Mouse (Mus musculus): ENCODE data around the gene Zbtb44. TPM values are rescaled to one million over a fixed set of nuclear protein-coding genes. Genes with fewer than 3 reads are reported as not detected.

The Zbtb44 gene
- total RNA-seq, 1 experiment: 33.7 TPM

DNA sequence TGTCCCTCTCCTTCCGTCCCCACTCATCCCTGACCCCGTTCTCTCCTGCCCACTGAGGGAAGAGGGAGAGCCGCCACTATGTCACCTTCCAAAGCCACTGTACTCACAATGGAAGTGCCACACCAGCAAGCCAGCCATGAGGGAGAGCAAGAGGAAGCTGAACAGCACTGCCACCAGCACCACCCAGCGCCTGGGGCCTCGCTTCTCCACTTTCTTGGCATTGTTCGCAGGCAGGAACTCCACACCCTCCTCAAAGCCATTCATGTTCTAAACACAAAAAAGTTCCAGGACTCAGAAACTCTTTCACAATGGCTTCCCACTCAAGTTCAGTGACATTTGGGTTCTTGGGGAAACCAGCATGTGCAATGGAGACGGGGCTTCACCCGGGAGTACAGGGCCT lies 78.0 kb downstream of the Zbtb44 start:
- no peak overlapping the region; the same call in 1 of the 2 replicates for H3K9ac ChIP-seq (ENCODE audit: insufficient read depth, low read depth, low read length, poor library complexity, severe bottlenecking)
- in situ Hi-C loops (cut with MboI; ENCODE audit: low sequenced_read_pairs in 2 of 2, unreplicated experiment in 2 of 2): no loop called here
- H3K4me3 ChIP-seq (ENCODE audit: insufficient read depth in 1 of 2, low read depth in 1 of 2, low read length in 2 of 2, poor library complexity in 1 of 2, severe bottlenecking in 1 of 2): no peak overlapping the region
- no peaks in the 10 kb centered on the region for H3K9me3 ChIP-seq (ENCODE audit: control insufficient read depth, insufficient read depth, low read depth, low read length)
- no peak for DNase-seq (ENCODE audit: low read depth, low spot score)
- H3K4me1 ChIP-seq (ENCODE audit: control insufficient read depth in 2 of 2, insufficient read depth in 2 of 2, low read length in 2 of 2, poor library complexity in 1 of 2): peaks cover 0 to 9% of the 10 kb centered on the region in 2 experiments; a peak in 2 of 4 replicates
- no peak overlapping the region for H3K27ac ChIP-seq (ENCODE audit: insufficient read depth, low read depth, low read length, poor library complexity, severe bottlenecking)
- peaks cover 12% of the 10 kb centered on the region; the same call in 1 of the 2 replicates for H3K36me3 ChIP-seq (ENCODE audit: control insufficient read depth, insufficient read depth, low read length, poor library complexity, severe bottlenecking)
- TF ChIP-seq MAFK (IDR thresholded peaks at IDR 0.05; ENCODE audit: insufficient read depth, low read depth, low read length) (no peak), ZNF384 (IDR thresholded peaks at IDR 0.05; ENCODE audit: low read depth, low read length) (no peak), CHD2 (IDR thresholded peaks at IDR 0.05; ENCODE audit: low read depth, low read length) (no peak), HCFC1 (IDR thresholded peaks at IDR 0.05; ENCODE audit: borderline replicate concordance, insufficient read depth, low read length) (no peak), ZC3H11A (IDR thresholded peaks at IDR 0.05; ENCODE audit: borderline replicate concordance, low read depth, low read length) (no peak)

DNA sequence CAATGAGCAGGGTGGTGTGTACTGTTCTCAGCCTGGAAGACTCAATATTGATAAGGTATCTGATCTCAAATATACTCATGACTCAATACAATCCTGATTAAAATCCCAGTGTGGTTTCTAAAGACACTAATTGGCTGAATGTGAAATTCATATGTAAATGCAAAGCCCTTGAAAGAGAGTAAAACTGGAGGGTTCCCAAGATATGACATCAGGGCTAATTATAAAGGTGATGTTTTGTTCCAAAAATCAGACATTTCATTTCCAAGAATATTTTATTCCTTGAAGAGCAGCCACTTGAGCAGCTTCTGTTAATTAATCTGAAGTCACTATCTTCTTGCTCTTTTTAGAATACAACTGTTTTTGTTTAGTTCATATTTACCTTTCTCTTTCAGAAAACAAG lies 85.1 kb downstream of the Zbtb44 start:
- no peak for TF ChIP-seq MAFK (IDR thresholded peaks at IDR 0.05; ENCODE audit: insufficient read depth, low read depth, low read length)
- TF ChIP-seq HCFC1 (IDR thresholded peaks at IDR 0.05; ENCODE audit: borderline replicate concordance, insufficient read depth, low read length): no peak
- TF ChIP-seq CHD2 (IDR thresholded peaks at IDR 0.05; ENCODE audit: low read depth, low read length): no peak
- no peak for TF ChIP-seq ZNF384 (IDR thresholded peaks at IDR 0.05; ENCODE audit: low read depth, low read length)
- TF ChIP-seq ZC3H11A (IDR thresholded peaks at IDR 0.05; ENCODE audit: borderline replicate concordance, low read depth, low read length): no peak
- in situ Hi-C loops (cut with MboI; ENCODE audit: low sequenced_read_pairs in 2 of 2, unreplicated experiment in 2 of 2): no loop called here
- DNase-seq (ENCODE audit: low read depth, low spot score): no peak
- Histone ChIP-seq H3K36me3 (ENCODE audit: control insufficient read depth, insufficient read depth, low read length, poor library complexity, severe bottlenecking) (peaks cover 2% of the 10 kb centered on the region; the same call in 1 of the 2 replicates), H3K9ac (ENCODE audit: insufficient read depth, low read depth, low read length, poor library complexity, severe bottlenecking) (no peak overlapping the region), H3K4me1 (ENCODE audit: control insufficient read depth in 2 of 2, insufficient read depth in 2 of 2, low read length in 2 of 2, poor library complexity in 1 of 2) (peaks cover 8 to 17% of the 10 kb centered on the region in 2 experiments), H3K27ac (ENCODE audit: insufficient read depth, low read depth, low read length, poor library complexity, severe bottlenecking) (no peak overlapping the region), H3K9me3 (ENCODE audit: control insufficient read depth, insufficient read depth, low read depth, low read length) (no peaks in the 10 kb centered on the region), H3K4me3 (ENCODE audit: insufficient read depth in 1 of 2, low read depth in 1 of 2, low read length in 2 of 2, poor library complexity in 1 of 2, severe bottlenecking in 1 of 2) (no peak overlapping the region)

DNA sequence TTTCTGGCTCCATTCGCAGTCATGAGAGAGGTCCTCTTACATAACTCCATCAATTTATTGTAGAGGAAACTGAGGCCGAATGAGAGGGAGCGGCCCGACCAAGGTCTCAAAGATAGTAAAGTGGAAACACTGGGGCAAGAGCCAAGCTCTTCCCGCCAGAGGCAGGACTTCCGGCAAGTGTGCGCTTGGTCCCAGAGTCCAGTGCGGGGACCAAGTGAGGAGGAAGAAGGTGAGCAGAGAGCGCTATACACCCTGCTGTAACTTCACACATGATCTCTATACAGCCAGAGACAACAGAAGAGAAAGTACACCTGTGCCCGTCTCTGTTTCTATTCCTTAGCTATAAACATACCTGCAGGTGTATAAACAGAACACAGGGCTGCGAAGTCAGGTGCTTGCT lies 86.6 kb downstream of the Zbtb44 start:
- peaks cover 8 to 28% of the 10 kb centered on the region in 2 experiments for H3K4me1 ChIP-seq (ENCODE audit: control insufficient read depth in 2 of 2, insufficient read depth in 2 of 2, low read length in 2 of 2, poor library complexity in 1 of 2)
- TF ChIP-seq HCFC1 (IDR thresholded peaks at IDR 0.05; ENCODE audit: borderline replicate concordance, insufficient read depth, low read length) (no peak), ZNF384 (IDR thresholded peaks at IDR 0.05; ENCODE audit: low read depth, low read length) (no peak), CHD2 (IDR thresholded peaks at IDR 0.05; ENCODE audit: low read depth, low read length) (no peak), ZC3H11A (IDR thresholded peaks at IDR 0.05; ENCODE audit: borderline replicate concordance, low read depth, low read length) (no peak), MAFK (IDR thresholded peaks at IDR 0.05; ENCODE audit: insufficient read depth, low read depth, low read length) (no peak)
- peaks cover 2% of the 10 kb centered on the region; the same call in 1 of the 2 replicates for H3K36me3 ChIP-seq (ENCODE audit: control insufficient read depth, insufficient read depth, low read length, poor library complexity, severe bottlenecking)
- H3K9ac ChIP-seq (ENCODE audit: insufficient read depth, low read depth, low read length, poor library complexity, severe bottlenecking): peak overlapping the region; percentile 16
- in situ Hi-C loops (cut with MboI; ENCODE audit: low sequenced_read_pairs in 2 of 2, unreplicated experiment in 2 of 2): no loop called here
- no peaks in the 10 kb centered on the region for H3K9me3 ChIP-seq (ENCODE audit: control insufficient read depth, insufficient read depth, low read depth, low read length)
- H3K4me3 ChIP-seq (ENCODE audit: insufficient read depth in 1 of 2, low read depth in 1 of 2, low read length in 2 of 2, poor library complexity in 1 of 2, severe bottlenecking in 1 of 2): peak overlapping the region; percentile 16 to 24; a peak in 2 of 4 replicates
- peak overlapping the region; percentile 74; the same call in 1 of the 2 replicates for H3K27ac ChIP-seq (ENCODE audit: insufficient read depth, low read depth, low read length, poor library complexity, severe bottlenecking)
- DNase-seq (ENCODE audit: low read depth, low spot score): no peak

DNA sequence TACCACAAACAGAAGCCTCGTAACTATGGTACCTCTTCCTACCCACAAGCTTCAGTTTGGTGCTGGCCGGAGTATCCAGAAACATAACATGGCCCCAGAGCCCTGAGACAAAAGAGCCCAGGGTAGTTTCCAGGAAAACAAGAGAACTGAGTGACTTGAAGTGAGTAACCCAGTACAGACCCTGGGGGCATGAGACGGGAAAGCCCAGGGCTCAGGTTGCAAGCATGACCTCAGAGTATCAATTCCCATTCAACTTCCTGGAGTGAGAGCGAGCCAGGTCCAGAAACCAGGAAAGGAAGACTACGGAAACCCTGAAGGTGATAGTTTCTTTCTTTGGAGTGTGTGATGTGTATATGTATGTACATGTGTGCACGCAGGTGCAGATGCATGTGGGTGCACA lies 87.0 kb downstream of the Zbtb44 start:
- Histone ChIP-seq H3K27ac (ENCODE audit: insufficient read depth, low read depth, low read length, poor library complexity, severe bottlenecking) (peak overlapping the region; percentile 74; the same call in 1 of the 2 replicates), H3K9me3 (ENCODE audit: control insufficient read depth, insufficient read depth, low read depth, low read length) (no peaks in the 10 kb centered on the region), H3K4me1 (ENCODE audit: control insufficient read depth in 2 of 2, insufficient read depth in 2 of 2, low read length in 2 of 2, poor library complexity in 1 of 2) (peaks cover 8 to 28% of the 10 kb centered on the region in 2 experiments), H3K36me3 (ENCODE audit: control insufficient read depth, insufficient read depth, low read length, poor library complexity, severe bottlenecking) (peaks cover 2% of the 10 kb centered on the region; the same call in 1 of the 2 replicates), H3K9ac (ENCODE audit: insufficient read depth, low read depth, low read length, poor library complexity, severe bottlenecking) (peak overlapping the region; percentile 16; the same call in 1 of the 2 replicates), H3K4me3 (ENCODE audit: insufficient read depth in 1 of 2, low read depth in 1 of 2, low read length in 2 of 2, poor library complexity in 1 of 2, severe bottlenecking in 1 of 2) (peak overlapping the region in 1 of 2 experiments; percentile 16; a peak in 2 of 4 replicates)
- TF ChIP-seq ZC3H11A (IDR thresholded peaks at IDR 0.05; ENCODE audit: borderline replicate concordance, low read depth, low read length) (no peak), CHD2 (IDR thresholded peaks at IDR 0.05; ENCODE audit: low read depth, low read length) (no peak), HCFC1 (IDR thresholded peaks at IDR 0.05; ENCODE audit: borderline replicate concordance, insufficient read depth, low read length) (no peak), MAFK (IDR thresholded peaks at IDR 0.05; ENCODE audit: insufficient read depth, low read depth, low read length) (no peak), ZNF384 (IDR thresholded peaks at IDR 0.05; ENCODE audit: low read depth, low read length) (no peak)
- peak; percentile 69 for DNase-seq (ENCODE audit: low read depth, low spot score)
- in situ Hi-C loops (cut with MboI; ENCODE audit: low sequenced_read_pairs in 2 of 2, unreplicated experiment in 2 of 2): no loop called here
